Mouse (Mus musculus) cerebellum, postnatal 10 days (tissue): ENCODE data around the gene Sparc.

Source experiments
- DNase-seq, 2 experiments: peaks; one replicate each; pipeline ENCODE4 v3.0.0; 2021; ENCODE audit warnings: mixed read lengths in 2 of 2

The Sparc gene

GRCm38 (mm10) chr11:55405601-55406469 is 17.1 kb downstream of the Sparc start:
- DNase-seq = no peak

GRCm38 (mm10) chr11:55404659-55405457 is 18.1 kb downstream of the Sparc start:
- DNase-seq = no peak

- no peak for DNase-seq
Measured at GRCm38 (mm10) chr11:55400863-55401262, 22.1 kb downstream of the Sparc start.

GRCm38 (mm10) chr11:55398371-55398770 is 24.6 kb downstream of the Sparc start:
- no peak for DNase-seq

GRCm38 (mm10) chr11:55397441-55397840 is 25.5 kb downstream of the Sparc start:
- peak; percentile 44 to 64 for DNase-seq

GRCm38 (mm10) chr11:55397036-55397435 is 25.9 kb downstream of the Sparc start:
- DNase-seq = no peak

- no peak for DNase-seq
Measured at GRCm38 (mm10) chr11:55395073-55395642, 27.8 kb downstream of the Sparc start.

- no peak for DNase-seq
Measured at GRCm38 (mm10) chr11:55394592-55394991, 28.4 kb downstream of the Sparc start.

- peak; percentile 58 to 59 for DNase-seq
Measured at GRCm38 (mm10) chr11:55392474-55392873, 30.5 kb downstream of the Sparc start.

- DNase-seq = peak; percentile 75 to 83
Measured at GRCm38 (mm10) chr11:55389778-55390177, 33.2 kb downstream of the Sparc start.

- no peak for DNase-seq
Measured at GRCm38 (mm10) chr11:55387576-55387975, 35.4 kb downstream of the Sparc start.

- peak; percentile 96 to 98 for DNase-seq
Measured at GRCm38 (mm10) chr11:55386424-55387063, 36.4 kb downstream of the Sparc start.

- peak; percentile 59 to 67 for DNase-seq
Measured at GRCm38 (mm10) chr11:55383463-55384045, 39.4 kb downstream of the Sparc start.

GRCm38 (mm10) chr11:55380908-55381307 is 42.1 kb downstream of the Sparc start:
- DNase-seq = peak in 1 of 2 experiments; percentile 43

- peak; percentile 73 to 78 for DNase-seq
Measured at GRCm38 (mm10) chr11:55378371-55378770, 44.6 kb downstream of the Sparc start.

GRCm38 (mm10) chr11:55373838-55374237 is 49.1 kb downstream of the Sparc start:
- DNase-seq = peak in 1 of 2 experiments; percentile 38

GRCm38 (mm10) chr11:55373373-55373772 is 49.6 kb downstream of the Sparc start:
- no peak for DNase-seq

- peak in 1 of 2 experiments; percentile 46 for DNase-seq
Measured at GRCm38 (mm10) chr11:55372001-55372400, 51.0 kb downstream of the Sparc start.

- DNase-seq = no peak
Measured at GRCm38 (mm10) chr11:55369093-55369471, 53.9 kb downstream of the Sparc start.

- no peak for DNase-seq
Measured at GRCm38 (mm10) chr11:55368388-55369092, 54.4 kb downstream of the Sparc start.

- no peak for DNase-seq
Measured at GRCm38 (mm10) chr11:55367783-55368182, 55.2 kb downstream of the Sparc start.

GRCm38 (mm10) chr11:55365840-55366239 is 57.1 kb downstream of the Sparc start:
- peak; percentile 52 to 59 for DNase-seq
